Mouse (Mus musculus): ENCODE measurements around the gene Epb41. TPM values are rescaled to one million over a fixed set of nuclear protein-coding genes. Genes with fewer than 3 reads are reported as not detected.

The Epb41 gene
- polyA plus RNA-seq, 1 experiment = 68.8 TPM

DNA sequence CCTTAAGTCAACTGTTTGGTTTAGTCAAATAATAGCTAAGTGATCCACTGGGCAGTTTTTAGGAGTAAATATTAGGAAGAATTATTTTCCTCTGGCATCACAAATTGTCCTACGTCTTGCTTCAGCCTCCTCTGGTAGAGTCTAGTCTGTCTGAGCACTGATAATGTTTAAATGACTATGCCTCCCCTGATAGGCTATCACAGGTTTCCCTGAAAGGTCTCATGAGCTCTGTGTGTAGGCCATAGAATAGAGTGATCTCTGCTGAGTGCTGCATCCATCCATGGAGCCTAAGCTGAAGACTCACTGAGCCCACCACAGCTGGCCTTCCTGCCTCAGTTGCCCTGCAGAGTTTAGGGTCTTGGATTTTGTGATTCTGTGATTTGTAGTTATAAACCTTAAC, 186.6 kb downstream of the Epb41 start:
- Histone ChIP-seq H3K9ac (ENCODE audit: low read depth, poor library complexity, severe bottlenecking) (no peak overlapping the region), H3K36me3 (ENCODE audit: control insufficient read depth, insufficient read depth, low read length, poor library complexity, severe bottlenecking) (peaks cover 30% of the 10 kb centered on the region), H3K9me3 (replicated peaks; ENCODE audit: control insufficient read depth, insufficient read depth, low read length, poor library complexity, severe bottlenecking) (no peaks in the 10 kb centered on the region), H3K27me3 (ENCODE audit: control insufficient read depth, insufficient read depth, low read length, poor library complexity, severe bottlenecking) (no peaks in the 10 kb centered on the region), H3K4me3 (ENCODE audit: low read depth, low read length) (no peak overlapping the region), H3K4me1 (ENCODE audit: control insufficient read depth, insufficient read depth, low read length) (no peaks in the 10 kb centered on the region), H3K27ac (ENCODE audit: insufficient read depth, low read length) (no peak overlapping the region)
- no peak for TF ChIP-seq EP300 (IDR thresholded peaks at IDR 0.05; ENCODE audit: insufficient read depth, low read depth, low read length)
- TF ChIP-seq POLR2A (IDR thresholded peaks at IDR 0.05; ENCODE audit: insufficient read depth, low read length) = no peak
- TF ChIP-seq CTCF (IDR thresholded peaks at IDR 0.05; ENCODE audit: low read depth, low read length) = no peak

DNA sequence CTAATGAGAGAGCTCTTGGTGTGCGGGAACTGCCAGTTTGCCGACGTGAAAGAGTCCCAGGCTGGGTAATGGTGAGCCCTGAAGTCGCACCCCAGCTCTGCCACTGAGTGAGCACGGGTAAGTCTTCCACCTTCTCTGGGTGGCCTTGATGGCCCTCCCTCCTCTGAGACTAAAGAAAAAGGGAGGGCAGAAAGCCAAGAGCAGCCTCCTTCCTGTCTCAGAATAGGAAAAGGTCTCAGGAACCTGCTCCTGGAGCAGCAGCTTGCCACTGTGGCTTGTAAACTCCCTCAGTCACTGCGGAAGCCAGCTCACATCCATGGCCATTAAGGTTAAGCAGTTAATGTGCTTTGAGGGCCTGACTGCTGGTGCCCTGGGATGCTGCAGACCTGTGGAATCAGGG, 189.7 kb downstream of the Epb41 start:
- Histone ChIP-seq H3K36me3 (ENCODE audit: control insufficient read depth, insufficient read depth, low read length, poor library complexity, severe bottlenecking) (peaks cover 11% of the 10 kb centered on the region; the same call in 1 of the 2 replicates), H3K9ac (ENCODE audit: low read depth, poor library complexity, severe bottlenecking) (no peak overlapping the region), H3K27ac (ENCODE audit: insufficient read depth, low read length) (no peak overlapping the region), H3K4me1 (ENCODE audit: control insufficient read depth, insufficient read depth, low read length) (no peaks in the 10 kb centered on the region), H3K9me3 (replicated peaks; ENCODE audit: control insufficient read depth, insufficient read depth, low read length, poor library complexity, severe bottlenecking) (no peaks in the 10 kb centered on the region), H3K27me3 (ENCODE audit: control insufficient read depth, insufficient read depth, low read length, poor library complexity, severe bottlenecking) (no peaks in the 10 kb centered on the region), H3K4me3 (ENCODE audit: low read depth, low read length) (no peak overlapping the region)
- TF ChIP-seq POLR2A (IDR thresholded peaks at IDR 0.05; ENCODE audit: insufficient read depth, low read length) (no peak), EP300 (IDR thresholded peaks at IDR 0.05; ENCODE audit: insufficient read depth, low read depth, low read length) (no peak), CTCF (IDR thresholded peaks at IDR 0.05; ENCODE audit: low read depth, low read length) (no peak)

DNA sequence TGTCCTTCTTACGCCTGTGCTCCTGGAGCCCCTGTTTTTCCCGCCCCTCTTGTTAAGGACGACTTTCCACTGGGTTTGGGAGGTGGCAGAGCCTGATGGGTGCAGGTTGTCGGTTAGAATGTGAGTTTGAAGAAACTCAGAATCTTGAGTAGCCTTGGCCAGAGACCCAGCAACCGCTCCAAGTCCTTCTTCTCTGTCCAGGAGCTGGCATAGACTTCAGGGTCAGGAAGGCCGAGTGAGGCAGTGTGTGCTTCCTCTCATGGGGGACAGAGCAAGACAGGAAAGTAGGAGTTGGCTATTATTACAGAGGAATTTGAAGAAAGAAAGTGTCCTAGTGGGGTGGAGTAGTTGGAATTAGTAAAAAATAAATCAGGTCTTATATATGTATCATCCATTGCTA, 191.6 kb downstream of the Epb41 start:
- H3K27ac ChIP-seq (ENCODE audit: insufficient read depth, low read length) = no peak overlapping the region
- TF ChIP-seq EP300 (IDR thresholded peaks at IDR 0.05; ENCODE audit: insufficient read depth, low read depth, low read length) (no peak), CTCF (IDR thresholded peaks at IDR 0.05; ENCODE audit: low read depth, low read length) (no peak), POLR2A (IDR thresholded peaks at IDR 0.05; ENCODE audit: insufficient read depth, low read length) (no peak)
- peaks cover 11% of the 10 kb centered on the region; the same call in 1 of the 2 replicates for H3K36me3 ChIP-seq (ENCODE audit: control insufficient read depth, insufficient read depth, low read length, poor library complexity, severe bottlenecking)
- no peaks in the 10 kb centered on the region for H3K27me3 ChIP-seq (ENCODE audit: control insufficient read depth, insufficient read depth, low read length, poor library complexity, severe bottlenecking)
- no peak overlapping the region for H3K4me3 ChIP-seq (ENCODE audit: low read depth, low read length)
- no peaks in the 10 kb centered on the region for H3K9me3 ChIP-seq (replicated peaks; ENCODE audit: control insufficient read depth, insufficient read depth, low read length, poor library complexity, severe bottlenecking)
- no peaks in the 10 kb centered on the region for H3K4me1 ChIP-seq (ENCODE audit: control insufficient read depth, insufficient read depth, low read length)
- H3K9ac ChIP-seq (ENCODE audit: low read depth, poor library complexity, severe bottlenecking) = no peak overlapping the region

DNA sequence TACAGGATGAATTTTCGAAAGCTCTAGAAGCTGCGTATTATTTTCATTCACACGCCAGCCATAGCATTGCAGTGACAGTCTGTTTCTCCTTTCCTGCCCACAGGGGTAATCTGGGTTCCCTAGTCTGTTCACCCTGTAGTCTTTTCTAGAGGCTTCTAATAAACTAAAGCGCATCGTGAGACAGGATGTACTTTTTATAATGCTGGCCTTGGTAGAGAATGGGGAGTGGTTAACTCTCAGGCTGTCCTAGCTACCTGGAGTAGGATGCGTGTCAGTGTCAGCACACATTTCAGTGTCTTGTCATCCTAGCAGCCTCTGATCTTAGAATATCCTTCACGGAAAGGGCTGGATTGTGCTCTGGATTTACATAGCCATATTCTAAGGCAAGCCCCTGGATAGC, 193.8 kb downstream of the Epb41 start:
- no peaks in the 10 kb centered on the region for H3K27me3 ChIP-seq (ENCODE audit: control insufficient read depth, insufficient read depth, low read length, poor library complexity, severe bottlenecking)
- no peak overlapping the region for H3K27ac ChIP-seq (ENCODE audit: insufficient read depth, low read length)
- H3K9ac ChIP-seq (ENCODE audit: low read depth, poor library complexity, severe bottlenecking) = no peak overlapping the region; the same call in 1 of the 2 replicates
- no peak overlapping the region for H3K4me3 ChIP-seq (ENCODE audit: low read depth, low read length)
- peaks cover 11% of the 10 kb centered on the region; the same call in 1 of the 2 replicates for H3K36me3 ChIP-seq (ENCODE audit: control insufficient read depth, insufficient read depth, low read length, poor library complexity, severe bottlenecking)
- H3K4me1 ChIP-seq (ENCODE audit: control insufficient read depth, insufficient read depth, low read length) = peaks cover 2% of the 10 kb centered on the region
- no peaks in the 10 kb centered on the region for H3K9me3 ChIP-seq (replicated peaks; ENCODE audit: control insufficient read depth, insufficient read depth, low read length, poor library complexity, severe bottlenecking)
- TF ChIP-seq CTCF (IDR thresholded peaks at IDR 0.05; ENCODE audit: low read depth, low read length) (no peak), EP300 (IDR thresholded peaks at IDR 0.05; ENCODE audit: insufficient read depth, low read depth, low read length) (no peak), POLR2A (IDR thresholded peaks at IDR 0.05; ENCODE audit: insufficient read depth, low read length) (no peak)

DNA sequence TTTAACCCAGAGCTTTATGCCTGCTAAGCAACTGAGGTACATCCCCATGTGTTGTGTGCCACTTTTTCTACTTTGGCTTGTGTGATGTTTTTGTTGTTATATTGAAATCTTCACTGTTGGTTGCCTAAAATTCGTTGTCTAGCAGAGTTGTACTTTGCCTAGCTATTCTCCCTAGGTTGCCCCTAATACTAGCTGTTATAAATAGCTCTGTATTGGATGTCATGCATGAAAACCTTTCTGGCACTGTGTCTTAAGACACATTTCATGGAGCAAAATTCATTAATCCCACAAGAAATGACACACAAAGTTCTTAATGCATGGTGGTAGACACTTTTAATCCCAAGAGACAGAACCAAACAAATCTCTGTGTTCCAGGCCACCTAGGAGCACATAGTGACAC, 195.4 kb downstream of the Epb41 start:
- no peak overlapping the region for H3K9ac ChIP-seq (ENCODE audit: low read depth, poor library complexity, severe bottlenecking)
- 0 out of 2 replicates have a peak, but pooled peaks cover 2% of the 10 kb centered on the region for H3K36me3 ChIP-seq (ENCODE audit: control insufficient read depth, insufficient read depth, low read length, poor library complexity, severe bottlenecking)
- no peaks in the 10 kb centered on the region for H3K9me3 ChIP-seq (replicated peaks; ENCODE audit: control insufficient read depth, insufficient read depth, low read length, poor library complexity, severe bottlenecking)
- TF ChIP-seq EP300 (IDR thresholded peaks at IDR 0.05; ENCODE audit: insufficient read depth, low read depth, low read length) (no peak), POLR2A (IDR thresholded peaks at IDR 0.05; ENCODE audit: insufficient read depth, low read length) (no peak), CTCF (IDR thresholded peaks at IDR 0.05; ENCODE audit: low read depth, low read length) (no peak)
- H3K27ac ChIP-seq (ENCODE audit: insufficient read depth, low read length) = no peak overlapping the region
- H3K4me1 ChIP-seq (ENCODE audit: control insufficient read depth, insufficient read depth, low read length) = peaks cover 4% of the 10 kb centered on the region
- H3K27me3 ChIP-seq (ENCODE audit: control insufficient read depth, insufficient read depth, low read length, poor library complexity, severe bottlenecking) = no peaks in the 10 kb centered on the region
- no peak overlapping the region for H3K4me3 ChIP-seq (ENCODE audit: low read depth, low read length)

DNA sequence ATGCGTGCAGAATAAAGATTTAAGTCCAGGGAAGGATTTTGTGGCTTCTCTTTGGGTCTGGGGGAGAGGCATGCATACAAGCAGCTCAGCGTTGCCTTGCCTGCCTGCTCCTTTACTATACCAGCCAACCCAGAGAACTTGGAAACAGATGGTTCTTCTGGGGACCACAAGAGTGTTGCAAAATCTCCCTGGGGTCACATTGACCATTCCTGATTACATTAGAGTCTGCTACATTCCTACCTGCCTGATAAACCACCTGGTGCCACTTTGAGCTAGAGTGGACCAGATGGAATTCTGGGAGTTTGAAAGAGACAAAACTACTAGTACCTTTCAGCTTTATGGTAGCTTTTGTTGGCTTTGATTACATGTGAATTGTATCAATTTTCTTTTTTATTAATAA, 198.3 kb downstream of the Epb41 start:
- Histone ChIP-seq H3K27ac (ENCODE audit: insufficient read depth, low read length) (no peak overlapping the region), H3K9me3 (replicated peaks; ENCODE audit: control insufficient read depth, insufficient read depth, low read length, poor library complexity, severe bottlenecking) (no peaks in the 10 kb centered on the region), H3K27me3 (ENCODE audit: control insufficient read depth, insufficient read depth, low read length, poor library complexity, severe bottlenecking) (no peaks in the 10 kb centered on the region), H3K4me1 (ENCODE audit: control insufficient read depth, insufficient read depth, low read length) (peaks cover 4% of the 10 kb centered on the region), H3K4me3 (ENCODE audit: low read depth, low read length) (no peak overlapping the region), H3K9ac (ENCODE audit: low read depth, poor library complexity, severe bottlenecking) (no peak overlapping the region), H3K36me3 (ENCODE audit: control insufficient read depth, insufficient read depth, low read length, poor library complexity, severe bottlenecking) (no peaks in the 10 kb centered on the region)
- no peak for TF ChIP-seq POLR2A (IDR thresholded peaks at IDR 0.05; ENCODE audit: insufficient read depth, low read length)
- no peak for TF ChIP-seq CTCF (IDR thresholded peaks at IDR 0.05; ENCODE audit: low read depth, low read length)
- TF ChIP-seq EP300 (IDR thresholded peaks at IDR 0.05; ENCODE audit: insufficient read depth, low read depth, low read length) = no peak
